Mouse (Mus musculus) bone marrow, adult 2 months (tissue): ENCODE measurements around the gene Tex45.

Experiments used
- CTCF ChIP-seq: fragments of 200-500 bp; IDR thresholded peaks from 2 replicates; pipeline ENCODE4 v1.5.1; 2011; ENCODE audit warnings: low read length, control low read depth; ENCODE audit not compliant: control insufficient read depth, insufficient read depth
- POLR2A ChIP-seq: fragments of 200-500 bp; IDR thresholded peaks from 2 replicates; pipeline ENCODE4 v1.6.1; 2011; ENCODE audit warnings: low read depth, mild to moderate bottlenecking, control low read depth, low read length, borderline replicate concordance; ENCODE audit not compliant: control insufficient read depth

DNA sequence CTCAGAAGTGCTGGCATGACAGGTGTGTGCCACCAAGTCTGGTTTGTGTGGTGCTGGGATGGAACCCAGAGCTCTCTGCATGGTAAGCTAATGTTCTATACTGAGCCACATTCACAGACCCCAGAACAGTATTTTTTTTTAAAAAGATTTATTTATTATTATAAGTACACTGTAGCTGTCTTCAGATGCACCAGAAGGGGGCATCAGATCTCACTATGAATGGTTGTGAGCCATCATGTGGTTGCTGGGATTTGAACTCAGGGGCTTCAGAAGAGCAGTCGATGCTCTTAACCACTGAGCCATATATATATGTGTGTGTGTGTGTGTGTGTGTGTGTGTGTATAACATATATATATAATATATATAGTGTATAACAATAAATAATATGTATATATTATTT lies 1.8 kb upstream of the Tex45 start:
- no peak for TF ChIP-seq POLR2A
- no peak for TF ChIP-seq CTCF
